ENCODE assay signal across 18 mouse cellular contexts in genomic region chr12:44397782-44398181, GRCm38 (mm10).
DNase-seq lines count a peak whose midpoint lies in the region; ATAC-seq and TF ChIP-seq lines count a peak whose summit lies in the region.
"Had no signal": no experiment of that assay in that cellular context is flagged by ENCODE, and none has a peak within 500 bp of the region (broad histone marks: within the 10 kb centered on the region; RNA-seq: fewer than 3 reads in every experiment).

No protein-coding gene starts in this region.

- no peak overlapping the region for H3K4me3 ChIP-seq in hindbrain, embryonic 16.5 days (ENCODE audit: low read length)
- no peak overlapping the region for H3K4me3 ChIP-seq in hindbrain, embryonic 11.5 days (ENCODE audit: low read depth, low read length)
- H3K4me3 ChIP-seq in neural tube, embryonic 13.5 days = no peak overlapping the region
- H3K4me3 ChIP-seq in forebrain, postnatal 0 days (ENCODE audit: low read depth, low read length) = no peak overlapping the region
- H3K4me3 ChIP-seq: embryonic facial prominence, embryonic 15.5 days; hindbrain, embryonic 10.5 days; neural tube, embryonic 12.5 days had no signal

- no peaks in the 10 kb centered on the region for H3K27me3 ChIP-seq in hindbrain, embryonic 16.5 days (replicated peaks; ENCODE audit: control insufficient read depth, insufficient read depth, low read length)
- no peaks in the 10 kb centered on the region for H3K27me3 ChIP-seq in hindbrain, embryonic 11.5 days (ENCODE audit: control insufficient read depth, insufficient read depth, low read length)
- H3K27me3 ChIP-seq in neural tube, embryonic 13.5 days = no peaks in the 10 kb centered on the region
- H3K27me3 ChIP-seq in forebrain, postnatal 0 days (ENCODE audit: insufficient read depth, low read length) = no peaks in the 10 kb centered on the region
- H3K27me3 ChIP-seq: embryonic facial prominence, embryonic 15.5 days; neural tube, embryonic 12.5 days had no signal

- ATAC-seq in hindbrain, embryonic 16.5 days = 0 out of 2 replicates have a peak, but pooled peaks have one; percentile 16
- ATAC-seq in hindbrain, embryonic 11.5 days (ENCODE audit: low FRiP score) = no peak
- ATAC-seq in neural tube, embryonic 13.5 days (ENCODE audit: low read depth) = no peak
- ATAC-seq in forebrain, postnatal 0 days = 0 out of 2 replicates have a peak, but pooled peaks have one; percentile 8
- ATAC-seq: intestine, postnatal 0 days had no signal

- 44% methylated on average over 5 of the region's 5 CpGs for WGBS in hindbrain, embryonic 16.5 days
- WGBS in hindbrain, embryonic 11.5 days = 58% methylated on average over 5 of the region's 5 CpGs
- WGBS in neural tube, embryonic 13.5 days = 32% methylated on average over 5 of the region's 5 CpGs
- 12% methylated on average over 5 of the region's 5 CpGs for WGBS in forebrain, postnatal 0 days

- no peak overlapping the region for H3K9ac ChIP-seq in hindbrain, embryonic 16.5 days (ENCODE audit: low read depth, low read length)
- no peak overlapping the region for H3K9ac ChIP-seq in hindbrain, embryonic 11.5 days (ENCODE audit: low read depth, low read length)
- H3K9ac ChIP-seq in neural tube, embryonic 13.5 days = no peak overlapping the region
- H3K9ac ChIP-seq in forebrain, postnatal 0 days = no peak overlapping the region
- H3K9ac ChIP-seq: embryonic facial prominence, embryonic 15.5 days; neural tube, embryonic 12.5 days had no signal

- DNase-seq in hindbrain, embryonic 11.5 days (ENCODE audit: low spot score) = no peak
- no peak for DNase-seq in neural tube, embryonic 10.5 days (ENCODE audit: extremely low spot score, low spot score)
- peak; percentile 8 for DNase-seq in forebrain, postnatal 0 days
- DNase-seq in telencephalon, adult 2 months (ENCODE audit: low read depth, low spot score) = peak; percentile 62
- no peak for DNase-seq in cerebellum, postnatal 36 days
- DNase-seq in kidney, adult 18-20 months = no peak
- DNase-seq: adrenal gland, postnatal 14 days; cerebellum, adult 9-11 months; embryo, embryonic 11 days; gastrocnemius, postnatal 14 days; kidney, postnatal 10 days; lung, adult 18-20 months had no signal

- H3K4me1 ChIP-seq in hindbrain, embryonic 16.5 days (ENCODE audit: control insufficient read depth, insufficient read depth, low read depth, low read length) = peaks cover 3% of the 10 kb centered on the region; the same call in 1 of the 2 replicates
- no peaks in the 10 kb centered on the region for H3K4me1 ChIP-seq in hindbrain, embryonic 11.5 days (replicated peaks; ENCODE audit: control insufficient read depth, insufficient read depth, low read length)
- H3K4me1 ChIP-seq in neural tube, embryonic 13.5 days (replicated peaks) = peaks cover 28% of the 10 kb centered on the region
- H3K4me1 ChIP-seq in forebrain, postnatal 0 days (ENCODE audit: insufficient read depth) = peaks cover 5% of the 10 kb centered on the region; the same call in 1 of the 2 replicates
- H3K4me1 ChIP-seq: embryonic facial prominence, embryonic 15.5 days had no signal

- no peaks in the 10 kb centered on the region for H3K9me3 ChIP-seq in hindbrain, embryonic 16.5 days (ENCODE audit: control insufficient read depth, low read length)
- H3K9me3 ChIP-seq in hindbrain, embryonic 11.5 days (ENCODE audit: control insufficient read depth, low read length) = no peaks in the 10 kb centered on the region
- no peaks in the 10 kb centered on the region for H3K9me3 ChIP-seq in neural tube, embryonic 13.5 days
- no peaks in the 10 kb centered on the region for H3K9me3 ChIP-seq in forebrain, postnatal 0 days (ENCODE audit: low read length)
- H3K9me3 ChIP-seq: embryonic facial prominence, embryonic 15.5 days; hindbrain, embryonic 10.5 days; neural tube, embryonic 12.5 days had no signal

- no peak overlapping the region for H3K4me2 ChIP-seq in hindbrain, embryonic 16.5 days (ENCODE audit: low read length)
- H3K4me2 ChIP-seq in hindbrain, embryonic 11.5 days (replicated peaks; ENCODE audit: low read depth, low read length) = no peak overlapping the region
- no peak overlapping the region for H3K4me2 ChIP-seq in neural tube, embryonic 13.5 days
- H3K4me2 ChIP-seq in forebrain, postnatal 0 days (ENCODE audit: low read depth) = no peak overlapping the region
- H3K4me2 ChIP-seq: embryonic facial prominence, embryonic 15.5 days; neural tube, embryonic 12.5 days had no signal

- no peaks in the 10 kb centered on the region for H3K36me3 ChIP-seq in hindbrain, embryonic 16.5 days (ENCODE audit: control insufficient read depth, insufficient read depth, low read length)
- H3K36me3 ChIP-seq in hindbrain, embryonic 11.5 days (ENCODE audit: control insufficient read depth, insufficient read depth, low read length) = no peaks in the 10 kb centered on the region
- no peaks in the 10 kb centered on the region for H3K36me3 ChIP-seq in neural tube, embryonic 13.5 days
- H3K36me3 ChIP-seq in forebrain, postnatal 0 days (ENCODE audit: insufficient read depth) = no peaks in the 10 kb centered on the region
- H3K36me3 ChIP-seq: embryonic facial prominence, embryonic 15.5 days; hindbrain, embryonic 10.5 days; neural tube, embryonic 12.5 days had no signal

- peak overlapping the region; percentile 49; the same call in 1 of the 2 replicates for H3K27ac ChIP-seq in hindbrain, embryonic 16.5 days (ENCODE audit: low read depth, low read length)
- H3K27ac ChIP-seq in hindbrain, embryonic 11.5 days (ENCODE audit: low read depth, low read length) = no peak overlapping the region
- 0 out of 2 replicates have a peak overlapping the region, but pooled peaks have one; percentile 23 for H3K27ac ChIP-seq in neural tube, embryonic 13.5 days (replicated peaks)
- H3K27ac ChIP-seq in forebrain, postnatal 0 days (ENCODE audit: low read depth, low read length) = peak overlapping the region; percentile 62; the same call in 1 of the 2 replicates
- H3K27ac ChIP-seq: embryonic facial prominence, embryonic 15.5 days; hindbrain, embryonic 10.5 days; neural tube, embryonic 12.5 days had no signal

- no peak for TF ChIP-seq CTCF in forebrain, postnatal 0 days (IDR thresholded peaks at IDR 0.05; ENCODE audit: low read depth)

Comparison
In these comparisons a context has a peak if more than half of its experiments do, and no peak if none do; other contexts are left out.
1. ATAC-seq: peak in hindbrain, embryonic 16.5 days (single experiment) and forebrain, postnatal 0 days (single experiment); none in hindbrain, embryonic 11.5 days (single experiment) and neural tube, embryonic 13.5 days (single experiment).
2. DNase-seq: peak in forebrain, postnatal 0 days (single experiment) and telencephalon, adult 2 months (single experiment); none in hindbrain, embryonic 11.5 days (single experiment), neural tube, embryonic 10.5 days (single experiment), cerebellum, postnatal 36 days (0 of 2) and kidney, adult 18-20 months (single experiment).